ENCODE assay signal across 8 mouse cellular contexts in genomic region chr7:4793674-4794073, GRCm38 (mm10). TPM values are rescaled to one million over a fixed set of nuclear protein-coding genes. Genes with fewer than 3 reads are reported as not detected.
DNase-seq lines count a peak whose midpoint lies in the region; ATAC-seq and TF ChIP-seq lines count a peak whose summit lies in the region.
"Had no signal": no experiment of that assay in that cellular context is flagged by ENCODE, and none has a peak within 500 bp of the region (broad histone marks: within the 10 kb centered on the region; RNA-seq: fewer than 3 reads in every experiment).

No protein-coding gene starts in this region.

- H3K4me1 ChIP-seq in lung, postnatal 0 days (ENCODE audit: insufficient read depth, low read depth, low read length): 0 out of 2 replicates have a peak, but pooled peaks cover 4% of the 10 kb centered on the region
- H3K4me1 ChIP-seq in forebrain, embryonic 10.5 days: peaks cover 24% of the 10 kb centered on the region
- peaks cover 18% of the 10 kb centered on the region for H3K4me1 ChIP-seq in limb, embryonic 13.5 days
- peaks cover 13% of the 10 kb centered on the region; the same call in 1 of the 2 replicates for H3K4me1 ChIP-seq in stomach, embryonic 15.5 days

- peaks cover 5% of the 10 kb centered on the region; the same call in 1 of the 2 replicates for H3K36me3 ChIP-seq in lung, postnatal 0 days (ENCODE audit: insufficient read depth, low read length)
- peaks cover 52% of the 10 kb centered on the region for H3K36me3 ChIP-seq in forebrain, embryonic 10.5 days (replicated peaks)
- H3K36me3 ChIP-seq in limb, embryonic 13.5 days: peaks cover 42% of the 10 kb centered on the region
- H3K36me3 ChIP-seq in stomach, embryonic 15.5 days: peaks cover 26% of the 10 kb centered on the region

- TF ChIP-seq EP300 in lung, postnatal 0 days (IDR thresholded peaks at IDR 0.05): no peak

- H3K9ac ChIP-seq in lung, postnatal 0 days (replicated peaks; ENCODE audit: low read depth): peak overlapping the region; percentile 83
- peak overlapping the region; percentile 96 for H3K9ac ChIP-seq in limb, embryonic 13.5 days
- H3K9ac ChIP-seq in stomach, embryonic 15.5 days: peak overlapping the region; percentile 99

- WGBS in lung, postnatal 0 days: 31% methylated on average over 4 of the region's 4 CpGs
- 39% methylated on average over 4 of the region's 4 CpGs for WGBS in forebrain, embryonic 10.5 days
- 38% methylated on average over 4 of the region's 4 CpGs for WGBS in limb, embryonic 13.5 days
- 35% methylated on average over 4 of the region's 4 CpGs for WGBS in stomach, embryonic 15.5 days

- no peaks in the 10 kb centered on the region for H3K27me3 ChIP-seq in lung, postnatal 0 days (replicated peaks; ENCODE audit: insufficient read depth, low read length)
- H3K27me3 ChIP-seq in forebrain, embryonic 10.5 days (ENCODE audit: poor library complexity, severe bottlenecking): peaks cover 25% of the 10 kb centered on the region
- H3K27me3 ChIP-seq in limb, embryonic 13.5 days: peaks cover 15% of the 10 kb centered on the region
- H3K27me3 ChIP-seq in stomach, embryonic 15.5 days (replicated peaks): no peaks in the 10 kb centered on the region

- intact Hi-C loops in left cerebral cortex, postnatal 36 days (cut with DNase I): loop anchor here (5.0 kb wide), 2 partner anchors 101 to 236 kb away; partner anchors contain the start of gene Brsk1

- peak overlapping the region; percentile 73 for H3K4me3 ChIP-seq in lung, postnatal 0 days (ENCODE audit: low read depth, low read length)
- peak overlapping the region; percentile 92 for H3K4me3 ChIP-seq in forebrain, embryonic 10.5 days
- peak overlapping the region; percentile 91 for H3K4me3 ChIP-seq in limb, embryonic 13.5 days
- peak overlapping the region; percentile 84 for H3K4me3 ChIP-seq in stomach, embryonic 15.5 days (replicated peaks)

- H3K4me2 ChIP-seq in lung, postnatal 0 days (replicated peaks; ENCODE audit: low read depth, low read length): peak overlapping the region; percentile 72
- peak overlapping the region; percentile 93 for H3K4me2 ChIP-seq in limb, embryonic 13.5 days (replicated peaks)
- H3K4me2 ChIP-seq in stomach, embryonic 15.5 days: peak overlapping the region; percentile 71

- H3K9me3 ChIP-seq in lung, postnatal 0 days (ENCODE audit: low read length): no peaks in the 10 kb centered on the region
- H3K9me3 ChIP-seq in forebrain, embryonic 10.5 days: no peaks in the 10 kb centered on the region
- no peaks in the 10 kb centered on the region for H3K9me3 ChIP-seq in limb, embryonic 13.5 days
- no peaks in the 10 kb centered on the region for H3K9me3 ChIP-seq in stomach, embryonic 15.5 days

- no peak for TF ChIP-seq CTCF in lung, postnatal 0 days (IDR thresholded peaks at IDR 0.05)

- DNase-seq in lung, postnatal 0 days (ENCODE audit: low spot score): no peak
- no peak for DNase-seq in lung, postnatal 14 days
- DNase-seq in forebrain, embryonic 10.5 days (ENCODE audit: extremely low spot score, low spot score): no peak
- DNase-seq in left cerebral cortex, postnatal 36 days (ENCODE audit: low spot score in 2 of 2): no peak
- DNase-seq in cerebellum, adult 8-10 months: no peak

- ATAC-seq in lung, postnatal 0 days: no peak
- ATAC-seq in limb, embryonic 13.5 days (ENCODE audit: low FRiP score, low read depth): no peak
- no peak for ATAC-seq in stomach, embryonic 15.5 days (ENCODE audit: insufficient read depth, low FRiP score, low read depth)

- H3K27ac ChIP-seq in lung, postnatal 0 days (ENCODE audit: low read length): no peak overlapping the region
- H3K27ac ChIP-seq in forebrain, embryonic 10.5 days: peak overlapping the region; percentile 98
- peak overlapping the region; percentile 90; the same call in 1 of the 2 replicates for H3K27ac ChIP-seq in limb, embryonic 13.5 days
- H3K27ac ChIP-seq in stomach, embryonic 15.5 days: 0 out of 2 replicates have a peak overlapping the region, but pooled peaks have one; percentile 88

RNA-seq across cellular contexts. Expression of gene Rpl28, which starts 1.0 kb away (rescaled TPM):
- 282 and 294 TPM in 2 replicates for polyA plus RNA-seq in lung, postnatal 0 days (2015; fragmentation: Nextera tagmentation; extraction: Ambion mirVana)
- 374 and 397 TPM in 2 replicates for polyA plus RNA-seq in forebrain, embryonic 10.5 days (2016; fragmentation: Nextera tagmentation; extraction: Ambion mirVana)
- 290 and 292 TPM in 2 replicates for polyA plus RNA-seq in limb, embryonic 13.5 days (2015; fragmentation: Nextera tagmentation; extraction: Ambion mirVana)
- polyA plus RNA-seq in stomach, embryonic 15.5 days (2015; fragmentation: Nextera tagmentation; extraction: Ambion mirVana): 309 and 356 TPM in 2 replicates
- 100 to 1,000 TPM; 416 to 455 TPM for total RNA-seq in left cerebral cortex, postnatal 36 days (2021)

RNA-seq across cellular contexts. Expression of gene Tmem238, which starts 4.2 kb away (rescaled TPM):
- 39.2 and 45.4 TPM in 2 replicates for polyA plus RNA-seq in lung, postnatal 0 days (2015; fragmentation: Nextera tagmentation; extraction: Ambion mirVana)
- 3.9 and 4.4 TPM in 2 replicates for polyA plus RNA-seq in forebrain, embryonic 10.5 days (2016; fragmentation: Nextera tagmentation; extraction: Ambion mirVana)
- polyA plus RNA-seq in limb, embryonic 13.5 days (2015; fragmentation: Nextera tagmentation; extraction: Ambion mirVana): 7.3 and 7.9 TPM in 2 replicates
- polyA plus RNA-seq in stomach, embryonic 15.5 days (2015; fragmentation: Nextera tagmentation; extraction: Ambion mirVana): 35.4 and 36.4 TPM in 2 replicates
- 1 to 10 TPM; 2.7 to 3.7 TPM for total RNA-seq in left cerebral cortex, postnatal 36 days (2021)

RNA-seq across cellular contexts. Expression of gene Tmem190, which starts 10.9 kb away (rescaled TPM):
- 0.55 and 0.74 TPM in 2 replicates for polyA plus RNA-seq in lung, postnatal 0 days (2015; fragmentation: Nextera tagmentation; extraction: Ambion mirVana)
- polyA plus RNA-seq in forebrain, embryonic 10.5 days (2016; fragmentation: Nextera tagmentation; extraction: Ambion mirVana): 0.34 TPM in 1 of 2 replicates, not detected in the other
- not detected in 2 replicates for polyA plus RNA-seq in limb, embryonic 13.5 days (2015; fragmentation: Nextera tagmentation; extraction: Ambion mirVana)
- polyA plus RNA-seq in stomach, embryonic 15.5 days (2015; fragmentation: Nextera tagmentation; extraction: Ambion mirVana): 1.2 and 1.4 TPM in 2 replicates
- total RNA-seq in left cerebral cortex, postnatal 36 days (2021): not detected
- total RNA-seq: left cerebral cortex, postnatal 25 days had no signal

RNA-seq across cellular contexts. Expression of gene Il11, which starts 11.0 kb away (rescaled TPM):
- polyA plus RNA-seq in lung, postnatal 0 days (2015; fragmentation: Nextera tagmentation; extraction: Ambion mirVana): 0.29 and 0.64 TPM in 2 replicates
- polyA plus RNA-seq in forebrain, embryonic 10.5 days (2016; fragmentation: Nextera tagmentation; extraction: Ambion mirVana): not detected in 2 replicates
- 0.26 and 0.39 TPM in 2 replicates for polyA plus RNA-seq in limb, embryonic 13.5 days (2015; fragmentation: Nextera tagmentation; extraction: Ambion mirVana)
- polyA plus RNA-seq in stomach, embryonic 15.5 days (2015; fragmentation: Nextera tagmentation; extraction: Ambion mirVana): 0.13 and 0.22 TPM in 2 replicates
- total RNA-seq in left cerebral cortex, postnatal 36 days (2021): under 1 TPM; 0.43 to 0.59 TPM

RNA-seq across cellular contexts. Expression of gene Ube2s, which starts 18.7 kb away (rescaled TPM):
- 158 and 162 TPM in 2 replicates for polyA plus RNA-seq in lung, postnatal 0 days (2015; fragmentation: Nextera tagmentation; extraction: Ambion mirVana)
- 399 and 408 TPM in 2 replicates for polyA plus RNA-seq in forebrain, embryonic 10.5 days (2016; fragmentation: Nextera tagmentation; extraction: Ambion mirVana)
- 328 and 349 TPM in 2 replicates for polyA plus RNA-seq in limb, embryonic 13.5 days (2015; fragmentation: Nextera tagmentation; extraction: Ambion mirVana)
- 306 and 315 TPM in 2 replicates for polyA plus RNA-seq in stomach, embryonic 15.5 days (2015; fragmentation: Nextera tagmentation; extraction: Ambion mirVana)
- 100 to 1,000 TPM in 1 of 2 experiments, 10 to 100 TPM in 1; 98.6 to 117 TPM for total RNA-seq in left cerebral cortex, postnatal 36 days (2021)
